Mouse (Mus musculus): ENCODE measurements around the gene Olfr1418. TPM values are rescaled to one million over a fixed set of nuclear protein-coding genes. Genes with fewer than 3 reads are reported as not detected.
A peak's percentile ranks its signal among the peaks of the same experiment; 100 is the strongest.
"Not testable (repeated sequence)": the region's sequence is repeated elsewhere in the genome, so short reads cannot be mapped to it uniquely, and the experiment has no call there.

Gene Olfr1418
- not detected in 2 replicates for polyA plus RNA-seq (2015; fragmentation: Nextera tagmentation; extraction: Ambion mirVana)

DNA sequence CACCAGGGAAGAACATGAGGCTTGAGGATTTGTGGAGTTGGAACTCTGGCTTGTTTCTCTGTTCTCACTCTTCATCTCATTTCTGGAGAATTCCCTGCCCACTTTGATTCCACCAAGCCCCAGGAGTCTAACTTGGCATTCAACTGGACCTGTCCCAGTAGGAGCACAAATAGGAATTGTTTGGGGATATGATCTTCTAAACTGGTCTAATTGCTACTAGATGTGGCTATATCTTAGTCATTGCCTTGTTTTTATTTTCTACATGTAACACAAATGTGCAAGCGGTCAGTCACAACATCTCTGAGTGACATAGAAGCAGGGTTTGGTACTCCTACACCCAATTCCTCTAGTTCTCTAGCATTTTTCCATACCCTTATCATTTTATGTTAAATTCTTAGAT, at the start of gene Olfr1418:
TSS of gene Olfr1418 (minus strand) at position 101 of the 400 bp plus-strand sequence.
- Histone ChIP-seq H3K4me1 (replicated peaks; ENCODE audit: insufficient read depth, low read length) (no peaks in the 10 kb centered on the region), H3K27me3 (ENCODE audit: insufficient read depth, low read length) (no peaks in the 10 kb centered on the region), H3K9ac (ENCODE audit: low read depth, low read length) (no peak within 1 kb of the TSS), H3K27ac (no peak within 1 kb of the TSS), H3K4me3 (replicated peaks; ENCODE audit: low read depth, low read length) (no peak within 1 kb of the TSS), H3K36me3 (ENCODE audit: insufficient read depth, low read length) (no peaks in the 10 kb centered on the region), H3K4me2 (ENCODE audit: low read length) (no peak within 1 kb of the TSS), H3K9me3 (replicated peaks; ENCODE audit: low read length) (no peaks in the 10 kb centered on the region)
- TF ChIP-seq CTCF (IDR thresholded peaks at IDR 0.05; ENCODE audit: low read depth), result no peak
- 92% methylated on average over 1 of the region's 1 CpGs for WGBS
- ATAC-seq (replicated peaks; ENCODE audit: low FRiP score, low read depth) (no peak), DNase-seq (ENCODE audit: low spot score) (no peak)

DNA sequence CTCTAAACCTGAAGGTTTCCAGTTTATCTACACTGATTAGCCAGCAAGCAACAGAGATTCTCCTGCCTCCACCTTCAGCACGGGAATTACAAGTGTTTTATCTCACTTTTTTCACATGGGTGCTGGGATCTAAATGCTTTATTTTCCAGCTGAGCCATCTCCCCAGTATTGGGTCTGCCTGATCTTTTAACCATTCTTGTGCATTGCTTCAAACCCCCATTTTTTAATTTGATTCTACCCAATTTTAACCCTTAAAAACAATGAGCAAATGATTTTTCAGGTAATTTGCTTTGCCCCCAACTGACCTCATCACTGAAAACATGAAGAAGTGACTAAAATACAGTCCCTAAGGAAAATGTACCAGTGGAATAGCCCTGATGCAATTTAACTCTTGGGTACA, 25.4 kb upstream of the Olfr1418 start, which contains the start of gene Olfr1420:
TSS of gene Olfr1420 (plus strand) at position 301 of the 400 bp plus-strand sequence.
- no peaks in the 10 kb centered on the region for H3K36me3 ChIP-seq (ENCODE audit: insufficient read depth, low read length)
- no peak for ATAC-seq (replicated peaks; ENCODE audit: low FRiP score, low read depth)

DNA sequence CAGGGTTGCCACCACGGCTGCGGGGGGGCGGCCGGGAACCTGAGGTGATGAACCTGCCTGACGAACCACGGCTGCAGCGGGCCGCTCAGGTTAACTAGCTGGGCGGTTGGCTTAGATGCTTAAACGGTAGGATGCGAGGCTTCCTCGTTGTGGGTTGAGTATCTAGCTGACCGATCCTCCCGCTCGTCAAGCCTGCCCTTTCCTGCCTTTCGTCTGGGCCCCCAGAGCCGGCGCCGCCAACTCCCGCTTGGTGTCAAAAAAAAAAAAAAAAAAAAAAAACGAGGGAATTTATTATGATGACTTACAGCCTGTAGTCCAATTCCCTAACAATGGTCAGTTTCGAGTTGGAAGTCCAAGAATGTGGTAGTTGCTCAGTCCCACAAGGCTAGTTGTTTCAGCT, 17.5 kb upstream of the Olfr1418 start:
- not testable (repeated sequence) for H3K4me2 ChIP-seq (ENCODE audit: low read length); H3K9me3 ChIP-seq (replicated peaks; ENCODE audit: low read length); H3K9ac ChIP-seq (ENCODE audit: low read depth, low read length); H3K27me3 ChIP-seq (ENCODE audit: insufficient read depth, low read length); H3K4me1 ChIP-seq (replicated peaks; ENCODE audit: insufficient read depth, low read length); ATAC-seq (replicated peaks; ENCODE audit: low FRiP score, low read depth); H3K36me3 ChIP-seq (ENCODE audit: insufficient read depth, low read length); H3K4me3 ChIP-seq (replicated peaks; ENCODE audit: low read depth, low read length); H3K27ac ChIP-seq
- peak; percentile 3 for DNase-seq (ENCODE audit: low spot score)
- 54% methylated on average over 22 of the region's 22 CpGs for WGBS

More for the DNA sequence above, 25.4 kb upstream of the Olfr1418 start, which contains the start of gene Olfr1420:
- H3K4me1 ChIP-seq (replicated peaks; ENCODE audit: insufficient read depth, low read length), result no peaks in the 10 kb centered on the region
- no peak for TF ChIP-seq CTCF (IDR thresholded peaks at IDR 0.05; ENCODE audit: low read depth)
- DNase-seq (ENCODE audit: low spot score), result no peak
- H3K4me2 ChIP-seq (ENCODE audit: low read length), result no peak within 1 kb of the TSS
- no peaks in the 10 kb centered on the region for H3K9me3 ChIP-seq (replicated peaks; ENCODE audit: low read length)
- no peaks in the 10 kb centered on the region for H3K27me3 ChIP-seq (ENCODE audit: insufficient read depth, low read length)
- H3K4me3 ChIP-seq (replicated peaks; ENCODE audit: low read depth, low read length), result no peak within 1 kb of the TSS
- WGBS, result 39% methylated on average over 1 of the region's 1 CpGs
- H3K27ac ChIP-seq, result no peak within 1 kb of the TSS
- no peak within 1 kb of the TSS for H3K9ac ChIP-seq (ENCODE audit: low read depth, low read length)

DNA sequence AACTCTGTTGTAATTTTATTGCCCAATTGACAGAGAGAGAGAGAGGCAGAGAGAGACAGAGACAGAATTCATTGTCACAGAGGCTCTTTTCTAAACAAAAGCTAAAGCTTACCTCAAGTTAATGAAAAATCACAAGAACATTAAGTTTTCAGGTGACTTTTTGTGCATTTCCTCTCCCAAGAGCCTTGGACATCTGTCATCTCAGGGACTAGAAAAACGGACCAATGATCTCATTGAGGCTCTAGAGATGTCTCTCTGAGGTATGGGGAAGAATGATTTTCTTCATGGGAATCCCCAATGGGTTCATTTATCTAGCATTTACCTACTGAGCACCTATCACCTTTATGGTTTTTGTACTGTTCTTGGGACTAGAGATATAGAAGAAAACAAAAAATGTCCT, 14.1 kb upstream of the Olfr1418 start, which contains the start of gene Olfr1419:
TSS of gene Olfr1419 (minus strand) at position 101 of the 400 bp plus-strand sequence.
- WGBS, result 59% methylated on average over 1 of the region's 1 CpGs
- Histone ChIP-seq H3K27me3 (ENCODE audit: insufficient read depth, low read length) (no peaks in the 10 kb centered on the region), H3K27ac (no peak within 1 kb of the TSS), H3K4me2 (ENCODE audit: low read length) (no peak within 1 kb of the TSS), H3K4me3 (replicated peaks; ENCODE audit: low read depth, low read length) (no peak within 1 kb of the TSS), H3K9ac (ENCODE audit: low read depth, low read length) (no peak within 1 kb of the TSS), H3K36me3 (ENCODE audit: insufficient read depth, low read length) (no peaks in the 10 kb centered on the region), H3K4me1 (replicated peaks; ENCODE audit: insufficient read depth, low read length) (no peaks in the 10 kb centered on the region), H3K9me3 (replicated peaks; ENCODE audit: low read length) (no peaks in the 10 kb centered on the region)
- TF ChIP-seq CTCF (IDR thresholded peaks at IDR 0.05; ENCODE audit: low read depth), result no peak
- no peak for DNase-seq (ENCODE audit: low spot score)
- ATAC-seq (replicated peaks; ENCODE audit: low FRiP score, low read depth), result no peak

DNA sequence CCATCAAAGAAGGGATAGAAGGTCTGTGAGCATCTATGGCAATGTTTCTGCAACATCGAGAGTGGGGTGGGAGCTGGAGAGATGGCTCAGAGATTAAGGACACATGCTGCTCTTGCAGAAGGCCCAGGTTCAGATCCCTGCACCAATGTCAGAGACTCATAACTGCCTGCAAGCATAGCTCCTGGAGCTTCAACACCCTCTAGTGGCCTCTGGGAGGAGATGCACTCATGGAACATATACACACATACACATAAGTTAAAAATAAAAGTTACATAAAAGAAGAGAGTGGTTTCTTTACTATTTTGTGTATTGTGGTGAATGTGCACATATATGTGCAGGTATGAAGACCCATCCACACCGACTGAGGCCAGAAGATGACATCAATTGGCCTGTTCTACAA, 7.0 kb upstream of the Olfr1418 start:
- no peak for DNase-seq (ENCODE audit: low spot score)
- Histone ChIP-seq H3K27me3 (ENCODE audit: insufficient read depth, low read length) (no peaks in the 10 kb centered on the region), H3K9me3 (replicated peaks; ENCODE audit: low read length) (no peaks in the 10 kb centered on the region), H3K27ac (no peak overlapping the region), H3K9ac (ENCODE audit: low read depth, low read length) (no peak overlapping the region), H3K4me1 (replicated peaks; ENCODE audit: insufficient read depth, low read length) (no peaks in the 10 kb centered on the region), H3K4me3 (replicated peaks; ENCODE audit: low read depth, low read length) (no peak overlapping the region), H3K4me2 (ENCODE audit: low read length) (no peak overlapping the region), H3K36me3 (ENCODE audit: insufficient read depth, low read length) (no peaks in the 10 kb centered on the region)
- 81% methylated on average over 2 of the region's 2 CpGs for WGBS
- no peak for ATAC-seq (replicated peaks; ENCODE audit: low FRiP score, low read depth)
- TF ChIP-seq CTCF (IDR thresholded peaks at IDR 0.05; ENCODE audit: low read depth), result no peak

DNA sequence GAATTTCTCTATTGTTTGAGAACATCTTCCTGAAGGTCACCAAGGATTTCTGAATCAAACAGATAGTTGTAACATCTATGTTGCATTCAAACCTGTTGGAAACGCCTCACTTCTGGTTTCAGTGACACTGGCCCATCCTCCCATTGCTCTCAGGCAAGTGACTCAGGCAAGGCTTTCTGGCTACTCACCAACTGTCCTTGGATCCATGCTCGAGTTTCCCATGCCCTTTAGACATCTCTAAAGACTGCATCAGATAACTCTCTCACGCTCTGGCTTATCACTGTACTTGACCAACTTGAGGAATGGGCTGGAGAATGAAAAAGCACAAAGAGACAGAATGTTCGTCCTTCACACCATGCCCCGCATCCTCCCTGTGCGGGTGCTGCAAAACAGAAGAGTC, 4.4 kb downstream of the Olfr1418 start:
- Histone ChIP-seq H3K9ac (ENCODE audit: low read depth, low read length) (no peak overlapping the region), H3K27me3 (ENCODE audit: insufficient read depth, low read length) (no peaks in the 10 kb centered on the region), H3K4me3 (replicated peaks; ENCODE audit: low read depth, low read length) (no peak overlapping the region), H3K36me3 (ENCODE audit: insufficient read depth, low read length) (no peaks in the 10 kb centered on the region), H3K27ac (no peak overlapping the region), H3K9me3 (replicated peaks; ENCODE audit: low read length) (no peaks in the 10 kb centered on the region), H3K4me2 (ENCODE audit: low read length) (no peak overlapping the region), H3K4me1 (replicated peaks; ENCODE audit: insufficient read depth, low read length) (no peaks in the 10 kb centered on the region)
- TF ChIP-seq CTCF (IDR thresholded peaks at IDR 0.05; ENCODE audit: low read depth), result no peak
- DNase-seq (ENCODE audit: low spot score), result no peak
- no peak for ATAC-seq (replicated peaks; ENCODE audit: low FRiP score, low read depth)
- WGBS, result 80% methylated on average over 6 of the region's 6 CpGs

DNA sequence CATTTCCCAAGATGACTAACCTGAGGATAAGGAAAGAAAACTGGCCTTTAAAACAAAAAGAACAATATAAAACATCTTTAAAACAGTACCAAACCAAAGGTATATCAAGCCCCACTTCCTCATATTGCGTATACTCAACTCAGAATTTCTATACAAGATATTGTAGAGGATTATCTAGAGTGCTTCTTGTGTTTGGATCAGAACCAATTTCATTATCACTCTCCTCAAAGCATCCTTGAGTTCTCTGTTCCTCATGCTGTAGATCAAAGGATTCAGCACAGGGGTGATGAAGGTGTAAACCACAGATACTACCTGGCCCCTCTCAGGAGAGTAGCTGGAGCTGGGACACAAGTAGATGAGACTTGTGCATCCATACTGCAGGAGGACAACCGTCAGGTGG, 6.0 kb downstream of the Olfr1418 start:
- H3K36me3 ChIP-seq (ENCODE audit: insufficient read depth, low read length), result no peaks in the 10 kb centered on the region
- WGBS, result 87% methylated on average over 2 of the region's 2 CpGs
- H3K27me3 ChIP-seq (ENCODE audit: insufficient read depth, low read length), result no peaks in the 10 kb centered on the region
- H3K9ac ChIP-seq (ENCODE audit: low read depth, low read length), result no peak overlapping the region
- TF ChIP-seq CTCF (IDR thresholded peaks at IDR 0.05; ENCODE audit: low read depth), result no peak
- DNase-seq (ENCODE audit: low spot score) (no peak), ATAC-seq (replicated peaks; ENCODE audit: low FRiP score, low read depth) (no peak)
- no peaks in the 10 kb centered on the region for H3K9me3 ChIP-seq (replicated peaks; ENCODE audit: low read length)
- no peak overlapping the region for H3K4me3 ChIP-seq (replicated peaks; ENCODE audit: low read depth, low read length)
- no peak overlapping the region for H3K27ac ChIP-seq
- H3K4me1 ChIP-seq (replicated peaks; ENCODE audit: insufficient read depth, low read length), result no peaks in the 10 kb centered on the region
- H3K4me2 ChIP-seq (ENCODE audit: low read length), result no peak overlapping the region

Data from kidney, postnatal 0 days (tissue).